Mouse (Mus musculus): ENCODE measurements around the gene Btbd9. TPM values are rescaled to one million over a fixed set of nuclear protein-coding genes. Genes with fewer than 3 reads are reported as not detected.

Btbd9 gene
- polyA plus RNA-seq, 1 experiment, result 21.6 TPM

GRCm38 (mm10) chr17:30267432-30267973 is 308.8 kb downstream of the Btbd9 start:
- Histone ChIP-seq H3K27me3 (ENCODE audit: control insufficient read depth, insufficient read depth, low read length, poor library complexity, severe bottlenecking) (no peaks in the 10 kb centered on the region), H3K4me3 (ENCODE audit: low read depth, low read length) (no peak overlapping the region), H3K27ac (ENCODE audit: insufficient read depth, low read length) (no peak overlapping the region), H3K9me3 (replicated peaks; ENCODE audit: control insufficient read depth, insufficient read depth, low read length, poor library complexity, severe bottlenecking) (no peaks in the 10 kb centered on the region), H3K9ac (ENCODE audit: low read depth, poor library complexity, severe bottlenecking) (no peak overlapping the region), H3K4me1 (ENCODE audit: control insufficient read depth, insufficient read depth, low read length) (no peaks in the 10 kb centered on the region), H3K36me3 (ENCODE audit: control insufficient read depth, insufficient read depth, low read length, poor library complexity, severe bottlenecking) (no peaks in the 10 kb centered on the region)
- TF ChIP-seq POLR2A (IDR thresholded peaks at IDR 0.05; ENCODE audit: insufficient read depth, low read length) (no peak), EP300 (IDR thresholded peaks at IDR 0.05; ENCODE audit: insufficient read depth, low read depth, low read length) (no peak), CTCF (IDR thresholded peaks at IDR 0.05; ENCODE audit: low read depth, low read length) (no peak)

GRCm38 (mm10) chr17:30263535-30263934 is 312.8 kb downstream of the Btbd9 start:
- no peaks in the 10 kb centered on the region for H3K27me3 ChIP-seq (ENCODE audit: control insufficient read depth, insufficient read depth, low read length, poor library complexity, severe bottlenecking)
- no peaks in the 10 kb centered on the region for H3K36me3 ChIP-seq (ENCODE audit: control insufficient read depth, insufficient read depth, low read length, poor library complexity, severe bottlenecking)
- H3K4me1 ChIP-seq (ENCODE audit: control insufficient read depth, insufficient read depth, low read length), result no peaks in the 10 kb centered on the region
- H3K4me3 ChIP-seq (ENCODE audit: low read depth, low read length), result no peak overlapping the region
- H3K9me3 ChIP-seq (replicated peaks; ENCODE audit: control insufficient read depth, insufficient read depth, low read length, poor library complexity, severe bottlenecking), result no peaks in the 10 kb centered on the region
- H3K27ac ChIP-seq (ENCODE audit: insufficient read depth, low read length), result no peak overlapping the region
- no peak for TF ChIP-seq EP300 (IDR thresholded peaks at IDR 0.05; ENCODE audit: insufficient read depth, low read depth, low read length)
- no peak for TF ChIP-seq POLR2A (IDR thresholded peaks at IDR 0.05; ENCODE audit: insufficient read depth, low read length)
- TF ChIP-seq CTCF (IDR thresholded peaks at IDR 0.05; ENCODE audit: low read depth, low read length), result no peak
- no peak overlapping the region for H3K9ac ChIP-seq (ENCODE audit: low read depth, poor library complexity, severe bottlenecking)

DNA sequence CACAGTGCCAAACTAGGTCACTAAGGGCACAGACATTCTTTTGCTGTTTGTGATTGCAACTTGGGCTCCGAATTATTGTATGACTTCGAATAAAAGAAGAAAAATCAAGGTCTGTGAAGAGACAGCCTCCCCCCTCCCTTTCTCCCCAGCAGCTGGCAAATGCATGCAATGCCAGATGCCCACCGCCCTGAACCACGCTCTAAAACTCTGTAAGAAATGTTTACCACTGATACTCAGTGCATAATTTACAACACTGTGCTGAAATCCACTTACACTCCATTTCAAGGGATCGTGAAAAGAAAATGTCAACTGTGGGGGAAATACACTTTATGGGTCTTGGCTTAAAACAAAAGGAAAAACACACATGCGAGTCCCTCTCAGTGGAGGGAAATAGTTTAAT is 313.3 kb downstream of the Btbd9 start:
- no peak overlapping the region for H3K27ac ChIP-seq (ENCODE audit: insufficient read depth, low read length)
- H3K27me3 ChIP-seq (ENCODE audit: control insufficient read depth, insufficient read depth, low read length, poor library complexity, severe bottlenecking), result no peaks in the 10 kb centered on the region
- no peak overlapping the region for H3K4me3 ChIP-seq (ENCODE audit: low read depth, low read length)
- no peak overlapping the region for H3K9ac ChIP-seq (ENCODE audit: low read depth, poor library complexity, severe bottlenecking)
- H3K9me3 ChIP-seq (replicated peaks; ENCODE audit: control insufficient read depth, insufficient read depth, low read length, poor library complexity, severe bottlenecking), result no peaks in the 10 kb centered on the region
- TF ChIP-seq POLR2A (IDR thresholded peaks at IDR 0.05; ENCODE audit: insufficient read depth, low read length) (no peak), EP300 (IDR thresholded peaks at IDR 0.05; ENCODE audit: insufficient read depth, low read depth, low read length) (no peak), CTCF (IDR thresholded peaks at IDR 0.05; ENCODE audit: low read depth, low read length) (no peak)
- no peaks in the 10 kb centered on the region for H3K36me3 ChIP-seq (ENCODE audit: control insufficient read depth, insufficient read depth, low read length, poor library complexity, severe bottlenecking)
- no peaks in the 10 kb centered on the region for H3K4me1 ChIP-seq (ENCODE audit: control insufficient read depth, insufficient read depth, low read length)

- H3K27ac ChIP-seq (ENCODE audit: insufficient read depth, low read length), result no peak overlapping the region
These were observed 313.8 kb downstream of the Btbd9 start for GRCm38 (mm10) chr17:30262440-30262839.

DNA sequence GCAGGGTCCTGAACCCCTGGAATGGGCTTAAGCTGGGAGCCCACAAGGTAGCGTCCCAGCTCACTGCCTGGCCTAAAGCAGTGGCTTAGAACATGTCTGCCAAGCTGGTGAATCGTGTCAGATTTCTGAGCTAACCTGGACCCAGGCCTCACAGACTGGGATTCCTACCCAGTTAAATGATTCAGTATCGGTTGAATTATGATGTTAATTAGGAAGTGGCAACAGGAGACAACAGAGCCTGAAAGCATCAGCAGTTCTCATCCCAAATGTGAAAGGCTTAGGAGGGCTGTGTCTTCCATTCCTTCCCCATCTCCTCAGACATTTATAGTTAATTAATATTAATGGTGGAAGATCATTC is 314.3 kb downstream of the Btbd9 start:
- Histone ChIP-seq H3K9ac (ENCODE audit: low read depth, poor library complexity, severe bottlenecking) (no peak overlapping the region), H3K36me3 (ENCODE audit: control insufficient read depth, insufficient read depth, low read length, poor library complexity, severe bottlenecking) (no peaks in the 10 kb centered on the region), H3K9me3 (replicated peaks; ENCODE audit: control insufficient read depth, insufficient read depth, low read length, poor library complexity, severe bottlenecking) (no peaks in the 10 kb centered on the region), H3K27ac (ENCODE audit: insufficient read depth, low read length) (no peak overlapping the region), H3K4me1 (ENCODE audit: control insufficient read depth, insufficient read depth, low read length) (no peaks in the 10 kb centered on the region), H3K4me3 (ENCODE audit: low read depth, low read length) (no peak overlapping the region), H3K27me3 (ENCODE audit: control insufficient read depth, insufficient read depth, low read length, poor library complexity, severe bottlenecking) (no peaks in the 10 kb centered on the region)
- TF ChIP-seq POLR2A (IDR thresholded peaks at IDR 0.05; ENCODE audit: insufficient read depth, low read length), result no peak
- TF ChIP-seq CTCF (IDR thresholded peaks at IDR 0.05; ENCODE audit: low read depth, low read length), result no peak
- TF ChIP-seq EP300 (IDR thresholded peaks at IDR 0.05; ENCODE audit: insufficient read depth, low read depth, low read length), result no peak

More at GRCm38 (mm10) chr17:30262440-30262839, 313.8 kb downstream of the Btbd9 start:
- Histone ChIP-seq H3K4me1 (ENCODE audit: control insufficient read depth, insufficient read depth, low read length) (no peaks in the 10 kb centered on the region), H3K9ac (ENCODE audit: low read depth, poor library complexity, severe bottlenecking) (no peak overlapping the region), H3K4me3 (ENCODE audit: low read depth, low read length) (no peak overlapping the region), H3K9me3 (replicated peaks; ENCODE audit: control insufficient read depth, insufficient read depth, low read length, poor library complexity, severe bottlenecking) (no peaks in the 10 kb centered on the region), H3K27me3 (ENCODE audit: control insufficient read depth, insufficient read depth, low read length, poor library complexity, severe bottlenecking) (no peaks in the 10 kb centered on the region), H3K36me3 (ENCODE audit: control insufficient read depth, insufficient read depth, low read length, poor library complexity, severe bottlenecking) (no peaks in the 10 kb centered on the region)
- TF ChIP-seq EP300 (IDR thresholded peaks at IDR 0.05; ENCODE audit: insufficient read depth, low read depth, low read length) (no peak), CTCF (IDR thresholded peaks at IDR 0.05; ENCODE audit: low read depth, low read length) (no peak), POLR2A (IDR thresholded peaks at IDR 0.05; ENCODE audit: insufficient read depth, low read length) (no peak)

DNA sequence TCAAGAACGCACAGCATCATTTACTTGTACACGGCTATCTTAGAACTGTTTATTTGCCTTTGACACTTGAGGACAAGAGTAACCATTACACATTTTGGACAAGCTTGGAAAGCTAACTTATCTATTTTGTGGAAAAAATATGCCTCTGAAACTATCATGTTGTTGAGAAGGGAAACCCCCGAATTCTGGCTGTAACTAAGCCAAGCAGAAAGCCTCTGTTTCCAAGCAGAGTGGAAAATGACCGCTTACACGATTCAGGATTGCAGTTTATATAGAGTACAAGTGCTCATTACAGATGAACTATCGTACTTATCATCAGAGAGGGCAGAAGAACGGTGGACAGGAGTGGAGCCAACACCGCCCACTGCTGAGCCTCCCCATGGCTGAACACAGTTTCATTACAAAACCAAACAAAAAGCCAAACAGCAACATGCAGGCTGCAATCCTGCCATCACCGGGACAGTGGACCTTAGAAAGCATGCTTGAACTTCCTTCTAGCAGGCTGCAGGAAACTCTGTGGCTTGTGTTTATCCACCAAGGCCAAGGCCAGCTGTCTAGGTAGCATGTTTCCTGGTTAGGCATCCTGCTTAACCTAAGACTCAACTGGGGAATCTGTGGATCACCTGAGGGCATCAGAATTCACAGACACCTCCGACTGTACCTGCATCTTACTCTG is 314.8 kb downstream of the Btbd9 start:
- Histone ChIP-seq H3K27me3 (ENCODE audit: control insufficient read depth, insufficient read depth, low read length, poor library complexity, severe bottlenecking) (no peaks in the 10 kb centered on the region), H3K4me1 (ENCODE audit: control insufficient read depth, insufficient read depth, low read length) (no peaks in the 10 kb centered on the region), H3K9ac (ENCODE audit: low read depth, poor library complexity, severe bottlenecking) (no peak overlapping the region), H3K27ac (ENCODE audit: insufficient read depth, low read length) (no peak overlapping the region), H3K36me3 (ENCODE audit: control insufficient read depth, insufficient read depth, low read length, poor library complexity, severe bottlenecking) (no peaks in the 10 kb centered on the region), H3K4me3 (ENCODE audit: low read depth, low read length) (no peak overlapping the region), H3K9me3 (replicated peaks; ENCODE audit: control insufficient read depth, insufficient read depth, low read length, poor library complexity, severe bottlenecking) (no peaks in the 10 kb centered on the region)
- no peak for TF ChIP-seq POLR2A (IDR thresholded peaks at IDR 0.05; ENCODE audit: insufficient read depth, low read length)
- no peak for TF ChIP-seq CTCF (IDR thresholded peaks at IDR 0.05; ENCODE audit: low read depth, low read length)
- TF ChIP-seq EP300 (IDR thresholded peaks at IDR 0.05; ENCODE audit: insufficient read depth, low read depth, low read length), result no peak
